In the genomic region with DNA sequence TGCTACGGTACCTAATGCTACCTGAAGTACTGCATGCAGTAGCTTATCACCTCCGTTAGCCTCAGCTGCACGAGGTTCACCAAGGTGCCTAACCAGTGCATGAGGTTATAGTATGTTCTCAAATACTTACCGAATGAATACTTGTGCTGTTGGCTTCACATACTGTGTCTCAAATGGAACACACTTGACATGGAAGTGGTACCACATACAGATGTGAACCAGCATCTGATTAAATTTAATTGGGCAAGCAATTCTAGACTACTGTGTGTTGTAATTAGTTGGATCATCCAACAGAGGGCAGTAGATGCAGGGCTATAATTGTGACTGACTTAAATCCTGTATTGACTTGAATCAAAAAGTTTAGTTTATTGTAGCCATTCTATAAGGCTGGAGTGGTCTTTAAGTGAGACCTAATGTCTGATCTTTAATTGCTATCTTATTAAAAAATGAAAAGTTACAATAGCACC, we compare ENCODE assay signal across 10 mouse cellular contexts. TPM values are rescaled to one million over a fixed set of nuclear protein-coding genes. Genes with fewer than 3 reads are reported as not detected.
DNase-seq lines count a peak whose midpoint lies in the region; ATAC-seq and TF ChIP-seq lines count a peak whose summit lies in the region.
"Had no signal": no experiment of that assay in that cellular context is flagged by ENCODE, and none has a peak within 500 bp of the region (broad histone marks: within the 10 kb centered on the region; RNA-seq: fewer than 3 reads in every experiment).

No protein-coding gene starts in this region.

- 83% methylated on average over 4 of the region's 4 CpGs for WGBS in kidney, embryonic 14.5 days
- 83% methylated on average over 4 of the region's 4 CpGs for WGBS in large intestine, adult 2 months
- 85% methylated on average over 4 of the region's 4 CpGs for WGBS in neural tube, embryonic 12.5 days

- no peak overlapping the region for H3K4me3 ChIP-seq in kidney, embryonic 14.5 days (ENCODE audit: low read length)
- no peak overlapping the region for H3K4me3 ChIP-seq in MEL (ENCODE audit: control insufficient read depth in 1 of 2, insufficient read depth in 1 of 2, low read depth in 2 of 2, low read length in 2 of 2)
- no peak overlapping the region for H3K4me3 ChIP-seq in neural tube, embryonic 12.5 days
- H3K4me3 ChIP-seq: erythroblast, embryonic 14.5 days; myocyte had no signal

- no peak for DNase-seq in kidney, postnatal 25 days
- peak; percentile 65 for DNase-seq in MEL (ENCODE audit: low read depth, low spot score)
- peak; percentile 43 for DNase-seq in embryo, embryonic 11 days
- DNase-seq in large intestine, adult 2 months (ENCODE audit: low read depth, low spot score): peak; percentile 27
- DNase-seq in ovary, postnatal 14 days (ENCODE audit: low spot score): no peak
- DNase-seq in right cerebral cortex, postnatal 10 days (ENCODE audit: low spot score in 2 of 2): no peak

- no peaks in the 10 kb centered on the region for H3K9me3 ChIP-seq in kidney, embryonic 14.5 days (ENCODE audit: control insufficient read depth, low read length)
- no peaks in the 10 kb centered on the region for H3K9me3 ChIP-seq in MEL (replicated peaks; ENCODE audit: insufficient read depth, low read length)
- no peaks in the 10 kb centered on the region for H3K9me3 ChIP-seq in neural tube, embryonic 12.5 days

- peak; percentile 62 for ATAC-seq in kidney, embryonic 14.5 days (ENCODE audit: low FRiP score, low TSS enrichment)
- peak; percentile 57 for ATAC-seq in neural tube, embryonic 12.5 days (ENCODE audit: low FRiP score, low read depth)

- no peak for TF ChIP-seq POLR2A in MEL (IDR thresholded peaks at IDR 0.05; ENCODE audit: control insufficient read depth in 1 of 2, insufficient read depth in 1 of 2, low read depth in 1 of 2, low read length in 2 of 2, poor library complexity in 1 of 2)

- no peak overlapping the region for H3K4me2 ChIP-seq in kidney, embryonic 14.5 days (replicated peaks; ENCODE audit: low read depth, low read length)
- H3K4me2 ChIP-seq in neural tube, embryonic 12.5 days (replicated peaks): no peak overlapping the region

- no peak for TF ChIP-seq EP300 in MEL (IDR thresholded peaks at IDR 0.05; ENCODE audit: low read depth in 1 of 2, low read length in 2 of 2)

- no peak overlapping the region for H3K27ac ChIP-seq in kidney, embryonic 14.5 days (ENCODE audit: low read depth, low read length)
- H3K27ac ChIP-seq in MEL (ENCODE audit: control insufficient read depth, low read depth, low read length): no peak overlapping the region
- no peak overlapping the region for H3K27ac ChIP-seq in neural tube, embryonic 12.5 days

- peak; percentile 78 for TF ChIP-seq RAD21 in MEL (IDR thresholded peaks at IDR 0.05; ENCODE audit: low read depth, low read length)

- H3K27me3 ChIP-seq in kidney, embryonic 14.5 days (ENCODE audit: control insufficient read depth, insufficient read depth, low read length): no peaks in the 10 kb centered on the region
- H3K27me3 ChIP-seq in MEL (ENCODE audit: control insufficient read depth in 1 of 2, insufficient read depth in 2 of 2, low read length in 2 of 2): no peaks in the 10 kb centered on the region
- no peaks in the 10 kb centered on the region for H3K27me3 ChIP-seq in neural tube, embryonic 12.5 days (replicated peaks)

- peak; percentile 7 to 76 (median 71); a peak in 4 of 6 replicates for TF ChIP-seq CTCF in MEL (IDR thresholded peaks at IDR 0.05 in 2 of 3, conservative IDR thresholded peaks at IDR 0.05 in 1 of 3; ENCODE audit: control insufficient read depth in 1 of 3, insufficient read depth in 1 of 3, low read depth in 2 of 3, low read length in 3 of 3, poor library complexity in 1 of 3, severe bottlenecking in 1 of 3)

- H3K4me1 ChIP-seq in kidney, embryonic 14.5 days (ENCODE audit: control insufficient read depth, insufficient read depth, low read length): no peaks in the 10 kb centered on the region
- peaks cover 0 to 5% of the 10 kb centered on the region in 2 experiments; a peak in 3 of 4 replicates for H3K4me1 ChIP-seq in MEL (ENCODE audit: control insufficient read depth in 1 of 2, insufficient read depth in 2 of 2, low read length in 2 of 2)
- H3K4me1 ChIP-seq in neural tube, embryonic 12.5 days: no peaks in the 10 kb centered on the region

- no peak overlapping the region for H3K9ac ChIP-seq in kidney, embryonic 14.5 days (ENCODE audit: low read depth, low read length)
- no peak overlapping the region for H3K9ac ChIP-seq in MEL (ENCODE audit: control insufficient read depth, low read depth, low read length, poor library complexity, severe bottlenecking)
- no peak overlapping the region for H3K9ac ChIP-seq in neural tube, embryonic 12.5 days

- peaks cover 31% of the 10 kb centered on the region for H3K36me3 ChIP-seq in kidney, embryonic 14.5 days (ENCODE audit: control insufficient read depth, insufficient read depth, low read length)
- peaks cover 0 to 7% of the 10 kb centered on the region in 2 experiments; a peak in 3 of 4 replicates for H3K36me3 ChIP-seq in MEL (ENCODE audit: control insufficient read depth in 1 of 2, insufficient read depth in 2 of 2, low read length in 2 of 2)
- H3K36me3 ChIP-seq in neural tube, embryonic 12.5 days: peaks cover 32% of the 10 kb centered on the region

- no peaks in the 10 kb centered on the region for H3K79me2 ChIP-seq in MEL (ENCODE audit: control insufficient read depth, insufficient read depth, low read length, poor library complexity)

TF ChIP-seq in MEL, 35 proteins besides CTCF, POLR2A, EP300 and RAD21:
- TF ChIP-seq RCOR1 (IDR thresholded peaks at IDR 0.05; ENCODE audit: low read depth, low read length): no peak
- TF ChIP-seq ZC3H11A (IDR thresholded peaks at IDR 0.05; ENCODE audit: low read depth, low read length): peak; percentile 66
- peak; percentile 77 for TF ChIP-seq SMC3 (IDR thresholded peaks at IDR 0.05; ENCODE audit: low read depth, low read length)

RNA-seq across cellular contexts. Expression of gene Mocs2, which starts 13.4 kb away (rescaled TPM):
- 72.7 and 76.7 TPM in 2 replicates for polyA plus RNA-seq in kidney, embryonic 14.5 days (2014; fragmentation: Nextera tagmentation; extraction: Ambion mirVana)
- total RNA-seq in MEL (2012; rRNA removed): 46.9 and 59.2 TPM in 2 replicates
- polyA plus RNA-seq in MEL (2012; ENCODE audit: insufficient read depth in 1 of 2, insufficient read length in 2 of 2, low read depth in 1 of 2, low replicate concordance in 2 of 2, missing spikeins in 1 of 2): 10 to 100 TPM in 1 of 2 experiments, not detected in 1; 37.4 TPM
- 34.6 and 57.4 TPM in 2 replicates for polyA plus RNA-seq in large intestine, adult 2 months (2012; rRNA removed)
- 83.1 and 88.1 TPM in 2 replicates for polyA plus RNA-seq in neural tube, embryonic 12.5 days (2016; fragmentation: Nextera tagmentation; extraction: Ambion mirVana)

Comparison
In these comparisons a context has a peak if more than half of its experiments do, and no peak if none do; other contexts are left out.
1. DNase-seq: peak in MEL (single experiment), embryo, embryonic 11 days (single experiment) and large intestine, adult 2 months (single experiment); none in kidney, postnatal 25 days (0 of 2), ovary, postnatal 14 days (single experiment) and right cerebral cortex, postnatal 10 days (0 of 2).